Mouse (Mus musculus) heart, adult 2 months (tissue): Measurements from ENCODE around the gene Megf6.

Experiments used
- CTCF ChIP-seq: fragments of 200-600 bp; IDR thresholded peaks from 2 replicates; pipeline ENCODE4 v1.8.1; 2022; ENCODE audit warnings: antibody characterized with exemption, mild to moderate bottlenecking, moderate library complexity
- EP300 ChIP-seq: fragments of 200-500 bp; IDR thresholded peaks from 2 replicates; pipeline ENCODE4 v1.6.1; 2011; ENCODE audit warnings: low read depth, low read length, control low read depth; ENCODE audit not compliant: insufficient read depth
- POLR2A ChIP-seq: fragments of 200-500 bp; IDR thresholded peaks from 2 replicates; pipeline ENCODE4 v1.6.1; 2011; ENCODE audit warnings: mild to moderate bottlenecking, low read depth, low read length, control low read depth; ENCODE audit not compliant: insufficient read depth

DNA sequence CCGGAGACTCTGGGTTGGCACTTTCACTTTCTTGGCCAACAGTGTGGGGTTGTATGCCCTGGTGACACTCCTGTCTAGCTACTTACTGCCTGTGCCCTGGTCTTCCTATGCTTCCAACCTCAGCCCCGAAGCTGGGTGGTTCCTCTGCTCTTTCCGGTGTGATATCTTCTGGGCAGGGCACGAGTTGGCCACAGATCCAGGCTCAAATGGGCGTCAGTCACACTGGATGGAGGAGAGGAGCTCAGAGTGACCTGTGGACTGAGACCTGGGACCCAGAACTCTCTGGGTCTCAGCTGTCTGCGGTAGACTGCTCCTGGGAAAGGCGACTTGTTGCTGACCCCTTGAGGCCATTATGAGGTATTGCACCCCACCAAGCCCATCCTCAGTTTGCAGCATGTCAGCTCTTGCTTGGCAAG lies 130.9 kb downstream of the Megf6 start, which contains the start of gene Arhgef16:
- peak; percentile 82 for TF ChIP-seq CTCF
- peak; percentile 69; the same call in 1 of the 2 replicates for TF ChIP-seq EP300
- no peak for TF ChIP-seq POLR2A
